Mouse (Mus musculus) heart, adult 2 months (tissue): ENCODE results near the gene Parvb.

ENCODE experiments used
- CTCF ChIP-seq: fragments of 200-600 bp; IDR thresholded peaks from 2 replicates; pipeline ENCODE4 v1.8.1; 2022; ENCODE audit warnings: antibody characterized with exemption, mild to moderate bottlenecking, moderate library complexity
- EP300 ChIP-seq: fragments of 200-500 bp; IDR thresholded peaks from 2 replicates; pipeline ENCODE4 v1.6.1; 2011; ENCODE audit warnings: low read depth, low read length, control low read depth; ENCODE audit not compliant: insufficient read depth
- POLR2A ChIP-seq: fragments of 200-500 bp; IDR thresholded peaks from 2 replicates; pipeline ENCODE4 v1.6.1; 2011; ENCODE audit warnings: mild to moderate bottlenecking, low read depth, low read length, control low read depth; ENCODE audit not compliant: insufficient read depth

GRCm38 (mm10) chr15:84235646-84236045 is 3.8 kb downstream of the Parvb start:
- TF ChIP-seq CTCF (no peak), EP300 (peak; percentile 99), POLR2A (0 out of 2 replicates have a peak, but pooled peaks have one; percentile 8)
